Mouse (Mus musculus): ENCODE data around the gene Cachd1.

Cachd1 gene

DNA sequence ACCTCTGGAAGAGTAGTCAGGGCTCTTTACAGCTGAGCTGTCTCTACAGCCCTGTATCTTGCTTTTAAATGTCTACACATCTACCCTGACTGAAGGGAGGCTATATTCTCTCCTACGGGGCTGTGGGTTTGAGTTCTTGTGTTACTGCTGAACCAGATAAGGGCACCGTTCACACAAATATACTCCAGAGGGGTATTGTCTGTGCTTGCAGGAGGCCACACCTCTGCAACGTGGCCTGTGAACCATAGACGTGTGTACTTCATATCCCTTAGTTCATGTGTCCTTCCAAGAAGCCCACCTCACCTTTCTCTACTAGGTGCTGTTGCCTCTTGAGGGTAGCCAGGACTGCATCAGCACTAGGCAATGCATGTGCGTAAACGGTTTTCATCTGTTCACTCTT lies 215.6 kb downstream of the Cachd1 start:
- DNase-seq: no peak

DNA sequence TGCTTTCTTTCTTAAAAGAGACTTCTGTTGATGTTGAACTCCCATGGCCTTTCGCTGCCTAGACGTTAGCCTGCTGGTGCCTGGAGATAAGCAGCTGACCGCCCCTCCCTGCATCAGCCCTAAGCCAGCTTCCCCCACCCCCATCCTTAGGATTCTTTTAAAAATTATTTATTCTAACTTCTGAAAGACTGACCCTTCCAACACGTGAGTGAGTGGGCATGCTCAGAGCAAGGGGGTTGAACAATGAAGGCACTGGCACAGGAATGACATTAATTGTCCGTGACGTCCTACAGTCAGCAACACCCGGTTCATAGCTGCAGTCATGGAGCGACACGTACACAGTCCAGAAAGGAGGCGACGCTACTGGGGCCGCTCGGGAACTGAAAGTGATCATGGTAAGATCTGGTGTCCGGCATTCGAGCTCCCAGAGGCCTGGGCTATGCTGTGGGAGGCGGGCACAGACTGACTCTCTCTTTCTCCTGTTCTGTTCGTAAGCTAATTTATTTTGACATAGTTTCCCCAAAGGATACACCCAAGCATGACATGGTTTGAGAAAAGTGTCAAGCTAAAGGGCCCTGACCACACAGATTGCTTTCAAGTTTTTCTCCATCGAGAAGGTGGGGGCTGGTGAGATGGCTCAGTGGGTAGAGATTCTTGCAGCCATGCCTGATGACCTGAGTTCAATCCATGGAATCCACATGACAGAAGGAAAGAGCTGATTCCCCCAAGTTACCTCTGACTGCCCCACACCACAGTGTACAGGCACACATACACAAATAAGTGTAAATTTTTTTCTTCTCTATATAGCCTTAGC lies 218.2 kb downstream of the Cachd1 start:
- peak; percentile 14 to 44 for DNase-seq

- DNase-seq: no peak
These were observed 219.1 kb downstream of the Cachd1 start for GRCm38 (mm10) chr4:100995617-100996016.

GRCm38 (mm10) chr4:100996060-100996651 lies 219.7 kb downstream of the Cachd1 start:
- DNase-seq: no peak

GRCm38 (mm10) chr4:100998145-100998544 lies 221.7 kb downstream of the Cachd1 start:
- peak; percentile 37 to 65 for DNase-seq

DNA sequence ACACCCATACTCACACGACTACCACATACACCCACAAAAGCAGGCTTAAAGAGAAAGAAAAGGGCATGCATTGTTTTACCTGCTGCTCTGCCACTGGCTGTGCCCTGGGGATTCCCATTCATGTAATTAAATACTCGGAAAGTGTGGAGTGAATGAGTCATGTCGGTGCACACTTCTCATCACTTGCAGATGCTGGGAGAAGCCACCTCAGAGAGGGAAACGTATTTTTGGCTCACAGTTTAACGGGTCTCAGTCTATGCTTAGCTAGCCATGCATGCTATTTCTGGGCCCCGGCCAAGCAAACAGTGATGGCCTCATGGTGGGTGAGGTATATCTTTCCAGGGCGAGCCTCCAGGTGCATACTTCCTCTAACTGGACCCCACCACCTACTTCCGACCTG lies 222.4 kb downstream of the Cachd1 start:
- no peak for DNase-seq

DNA sequence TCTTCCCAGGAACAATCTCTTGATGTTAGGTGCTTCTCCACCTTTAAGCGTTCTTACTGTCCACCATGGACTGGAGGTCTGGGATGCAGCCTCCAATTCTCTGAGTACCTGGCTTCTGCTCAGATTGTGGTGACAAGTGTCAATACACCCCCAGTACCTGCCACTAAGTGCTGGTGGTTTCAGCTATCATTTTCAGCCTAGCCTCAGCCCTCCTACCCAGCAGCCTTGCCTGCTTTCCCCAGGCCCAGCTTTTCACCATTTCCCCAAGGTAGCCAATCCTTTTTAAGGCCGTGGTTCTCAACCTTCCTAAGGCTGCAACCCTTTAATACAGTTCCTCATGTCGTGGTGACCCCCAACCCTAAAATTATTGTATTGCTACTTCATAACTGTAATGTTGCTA lies 224.1 kb downstream of the Cachd1 start:
- no peak for DNase-seq

DNA sequence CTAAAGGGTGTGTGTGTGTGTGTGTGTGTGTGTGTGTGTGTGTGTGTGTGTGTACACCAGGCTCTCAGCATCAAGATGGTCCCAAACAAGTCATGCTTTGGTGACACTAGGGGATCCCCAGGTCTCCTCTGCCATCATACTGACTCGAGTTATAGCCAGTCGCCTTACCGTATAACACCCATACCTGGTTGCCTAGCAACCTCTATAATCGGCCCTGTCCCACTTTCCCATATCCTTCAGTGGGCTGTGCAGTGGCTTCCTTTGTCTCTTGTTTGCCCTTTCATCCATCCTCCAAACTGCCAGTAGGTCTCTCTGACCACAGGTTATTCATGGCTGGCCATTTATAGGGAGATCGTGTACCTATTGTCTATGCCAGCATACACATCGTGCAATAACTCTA lies 224.6 kb downstream of the Cachd1 start:
- no peak for DNase-seq

GRCm38 (mm10) chr4:101002961-101003360 lies 226.5 kb downstream of the Cachd1 start:
- peak in 1 of 2 experiments; percentile 36 for DNase-seq

GRCm38 (mm10) chr4:101008362-101008769 lies 231.9 kb downstream of the Cachd1 start:
- DNase-seq: no peak

DNA sequence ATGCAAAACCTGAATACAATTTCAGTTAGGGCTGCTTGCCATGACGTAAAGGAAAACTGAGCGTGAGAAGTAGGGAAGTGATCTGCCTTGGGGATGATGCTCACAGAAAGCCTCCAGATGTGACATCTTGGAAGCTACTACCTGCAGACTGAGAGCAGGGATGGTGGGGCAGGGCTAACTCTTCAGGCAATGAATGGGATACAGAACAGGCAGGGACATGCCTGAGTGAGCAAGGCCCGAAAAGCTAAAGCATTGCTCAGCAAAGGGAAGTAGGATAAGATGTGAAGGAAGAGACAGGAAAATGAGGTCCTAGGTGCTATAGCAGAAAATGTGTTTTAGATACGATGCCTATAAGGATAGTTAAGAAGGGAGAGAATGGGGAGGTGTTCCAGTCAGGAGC lies 232.6 kb downstream of the Cachd1 start:
- DNase-seq: no peak

- DNase-seq: no peak
These were observed 241.3 kb downstream of the Cachd1 start for GRCm38 (mm10) chr4:101017806-101018205.

DNA sequence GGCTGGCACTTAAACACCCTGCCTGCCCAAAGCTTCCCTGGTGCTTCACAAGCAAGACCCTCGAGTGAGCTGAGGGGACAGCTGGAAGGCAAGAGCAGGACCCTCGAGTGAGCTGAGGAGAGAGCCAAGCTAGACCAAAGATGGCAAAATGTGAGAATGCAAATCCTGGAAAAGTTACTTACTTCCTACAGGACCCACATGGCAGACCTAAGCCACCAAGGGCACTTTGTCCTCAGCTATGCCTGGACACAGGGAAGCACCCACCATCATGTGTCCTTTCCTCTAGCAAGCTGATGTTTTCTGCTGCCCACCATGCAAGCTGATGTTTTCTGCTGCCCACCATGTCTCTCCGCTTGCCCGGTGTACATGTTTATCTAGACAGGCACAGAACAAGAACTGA lies 244.1 kb downstream of the Cachd1 start, which contains the start of gene Gm10577:
TSS of gene Gm10577 (minus strand) at position 101 of the 400 bp plus-strand sequence.
- DNase-seq: no peak

- DNase-seq: no peak
These were observed 250.1 kb downstream of the Cachd1 start for GRCm38 (mm10) chr4:101026566-101026965.

DNA sequence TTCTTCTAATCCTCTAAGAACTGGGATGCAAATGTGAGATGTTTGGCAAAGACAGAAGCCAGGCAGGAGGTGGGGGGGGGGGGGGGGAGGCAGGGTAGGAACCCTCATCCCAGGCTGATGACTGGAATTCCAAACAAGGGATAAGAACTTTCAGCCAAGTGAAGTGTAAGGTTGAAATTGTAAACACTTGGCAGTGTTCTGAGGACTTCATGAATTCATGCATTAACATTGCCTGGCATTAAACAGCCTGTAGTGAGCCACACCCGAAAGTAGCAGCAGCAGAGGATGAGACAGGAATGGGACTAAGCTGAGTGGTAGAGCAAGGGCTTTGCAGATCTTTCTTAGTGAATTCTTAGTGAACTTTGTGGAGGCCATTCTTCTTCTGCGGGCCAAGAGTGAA lies 250.5 kb downstream of the Cachd1 start:
- peak; percentile 13 to 26 for DNase-seq

DNA sequence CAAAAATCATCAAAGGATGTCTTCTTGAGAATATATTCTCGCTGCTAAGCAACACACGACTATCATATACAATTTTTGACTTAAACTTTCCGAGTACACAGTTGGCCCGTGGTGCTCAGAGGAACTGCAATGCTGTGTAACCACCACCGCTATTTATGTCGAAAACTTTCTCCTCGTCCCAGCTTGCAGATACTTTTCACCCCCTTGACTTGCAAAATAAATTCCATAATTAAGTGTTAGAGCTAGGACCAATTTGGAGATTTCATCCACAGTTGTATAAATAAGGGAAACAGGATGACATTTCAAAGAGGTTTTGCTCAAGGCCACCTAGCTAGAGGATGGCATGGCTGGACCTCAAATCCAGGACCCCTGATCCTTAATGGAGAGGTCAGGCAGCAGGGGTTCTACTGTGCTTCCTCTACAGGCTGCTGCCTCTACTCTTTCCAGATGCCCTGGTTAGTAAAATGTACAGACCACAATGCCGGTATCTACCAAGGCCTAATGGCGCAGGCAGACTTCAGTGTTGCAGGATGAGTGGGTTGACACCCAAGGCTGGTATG lies 251.5 kb downstream of the Cachd1 start:
- DNase-seq: peak; percentile 7 to 51

GRCm38 (mm10) chr4:101033047-101033446 lies 256.6 kb downstream of the Cachd1 start:
- peak in 1 of 2 experiments; percentile 23 for DNase-seq

- peak in 1 of 2 experiments; percentile 21 for DNase-seq
These were observed 258.7 kb downstream of the Cachd1 start for GRCm38 (mm10) chr4:101035131-101035530.

- no peak for DNase-seq
These were observed 260.7 kb downstream of the Cachd1 start for GRCm38 (mm10) chr4:101037156-101037555.

DNA sequence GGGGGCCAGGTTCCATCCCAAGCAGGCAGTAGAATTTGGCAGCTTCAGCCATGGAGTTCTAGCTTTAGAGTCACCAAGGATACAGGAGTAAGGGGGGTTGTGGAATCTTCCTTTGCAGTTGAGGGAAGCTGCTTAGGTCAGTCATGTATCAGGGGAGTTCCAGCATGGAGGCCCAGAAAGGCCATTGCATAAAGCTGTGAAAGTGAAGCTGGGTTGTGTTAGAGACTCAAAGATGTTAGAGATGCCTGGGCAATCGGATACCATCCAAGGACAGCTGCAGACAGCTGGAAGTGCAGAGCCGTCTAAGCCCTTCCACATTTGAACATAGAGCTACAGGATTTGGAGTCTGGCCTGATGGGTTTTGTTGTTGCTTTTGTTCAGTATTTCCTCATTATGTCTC lies 267.2 kb downstream of the Cachd1 start:
- peak; percentile 57 to 85 for DNase-seq

DNA sequence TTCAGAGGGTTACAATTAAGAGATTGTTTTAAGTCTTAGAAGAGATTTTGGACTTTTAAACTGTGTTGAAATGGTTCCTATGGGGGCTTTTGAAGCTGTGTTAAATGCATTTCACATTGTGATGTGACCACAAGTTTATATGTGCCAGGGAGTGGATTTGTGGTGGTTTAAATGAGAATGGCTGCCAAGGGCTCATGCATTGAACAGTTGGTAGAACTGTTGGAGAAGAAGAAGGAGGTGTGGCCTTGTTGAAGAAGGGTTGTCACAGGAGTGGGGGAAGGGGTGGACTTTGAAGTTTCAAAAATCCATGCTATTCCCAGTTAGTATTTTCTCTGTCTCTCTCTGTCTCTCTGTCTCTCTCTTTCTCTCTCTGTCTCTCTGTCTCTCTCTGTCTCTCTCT lies 267.7 kb downstream of the Cachd1 start:
- DNase-seq: no peak

DNA sequence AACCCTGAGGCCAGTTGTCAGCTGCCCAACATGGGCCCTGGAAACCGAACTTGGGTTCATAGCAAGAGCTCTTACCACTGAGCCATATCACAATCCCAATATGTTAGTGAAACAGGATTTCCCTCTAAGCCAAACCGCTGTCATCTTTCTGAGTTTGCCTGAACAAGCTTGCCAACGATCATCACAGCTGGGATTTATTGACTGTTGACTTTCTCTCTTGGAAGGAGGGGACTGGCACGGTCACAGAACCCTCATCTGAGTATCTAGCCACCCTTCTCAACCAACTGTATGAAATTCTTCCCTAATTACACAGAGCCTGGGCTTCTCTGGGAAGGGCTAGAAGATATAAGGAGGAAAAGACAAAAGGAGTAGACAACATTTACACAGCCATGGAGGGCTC lies 270.1 kb downstream of the Cachd1 start:
- DNase-seq: peak; percentile 23 to 53

DNA sequence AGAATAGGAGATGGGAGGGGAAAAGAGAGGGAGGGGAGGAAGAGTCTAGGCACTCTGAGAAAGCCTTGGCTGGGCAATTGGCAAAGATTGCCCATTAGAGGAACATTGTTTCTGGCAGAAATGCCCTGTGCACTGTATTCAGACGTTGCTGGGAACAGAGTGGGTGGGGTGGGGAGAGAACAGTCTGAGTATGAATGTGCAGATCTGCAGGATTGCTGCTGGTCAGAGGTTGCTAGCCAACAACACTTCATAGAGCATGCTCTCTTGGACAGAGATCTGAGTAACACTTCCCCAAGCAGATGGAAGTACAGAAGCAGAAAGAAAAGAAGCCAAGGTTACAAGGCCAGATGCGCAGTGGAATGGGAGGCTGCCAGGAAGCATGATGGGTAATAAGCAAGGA lies 285.7 kb downstream of the Cachd1 start:
- peak; percentile 43 to 79 for DNase-seq

GRCm38 (mm10) chr4:101066401-101066800 lies 289.9 kb downstream of the Cachd1 start:
- peak in 1 of 2 experiments; percentile 55 for DNase-seq
